Mouse (Mus musculus) cerebellum, adult 2 months (tissue): Measurements from ENCODE around the gene Dtnb.

Experiments
- CTCF ChIP-seq: fragments of 200-500 bp; IDR thresholded peaks from 2 replicates; pipeline ENCODE4 v1.5.1; 2011; ENCODE audit warnings: low read depth, mild to moderate bottlenecking, control low read depth, low read length, moderate library complexity, borderline replicate concordance; ENCODE audit not compliant: insufficient read depth
- POLR2A ChIP-seq: fragments of 200-500 bp; IDR thresholded peaks from 2 replicates; pipeline ENCODE4 v1.6.1; 2011; ENCODE audit warnings: low read length, control low read depth, borderline replicate concordance; ENCODE audit not compliant: insufficient read depth

DNA sequence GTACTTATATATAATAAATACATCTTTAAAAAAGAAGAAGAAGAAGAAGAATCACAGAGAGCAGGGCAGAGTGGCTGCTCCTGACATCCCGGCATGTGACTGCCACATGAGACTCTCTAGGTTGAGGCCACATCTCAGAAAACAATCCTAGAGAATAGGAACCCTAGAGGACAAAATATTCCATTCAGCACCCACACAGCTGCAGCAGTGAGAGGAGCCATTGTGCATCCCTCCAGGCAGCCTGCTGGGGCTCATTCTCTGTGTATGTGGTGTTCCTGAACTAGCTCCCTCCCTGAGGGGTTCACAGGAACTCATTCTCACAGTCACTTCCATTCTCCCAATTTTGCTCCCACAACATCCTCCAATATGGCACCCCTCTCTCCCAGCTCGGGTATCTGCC lies 198.4 kb downstream of the Dtnb start:
- TF ChIP-seq POLR2A: no peak
- no peak for TF ChIP-seq CTCF
